Mouse (Mus musculus): ENCODE measurements around the gene Gm21060. TPM values are rescaled to one million over a fixed set of nuclear protein-coding genes. Genes with fewer than 3 reads are reported as not detected.
"Not testable (repeated sequence)": the region's sequence is repeated elsewhere in the genome, so short reads cannot be mapped to it uniquely, and the experiment has no call there.

Gm21060 gene
- total RNA-seq (2015; ENCODE audit: low replicate concordance) (not detected in 2 replicates), total RNA-seq (2017; ENCODE audit: low replicate concordance) (not detected in 2 replicates)

DNA sequence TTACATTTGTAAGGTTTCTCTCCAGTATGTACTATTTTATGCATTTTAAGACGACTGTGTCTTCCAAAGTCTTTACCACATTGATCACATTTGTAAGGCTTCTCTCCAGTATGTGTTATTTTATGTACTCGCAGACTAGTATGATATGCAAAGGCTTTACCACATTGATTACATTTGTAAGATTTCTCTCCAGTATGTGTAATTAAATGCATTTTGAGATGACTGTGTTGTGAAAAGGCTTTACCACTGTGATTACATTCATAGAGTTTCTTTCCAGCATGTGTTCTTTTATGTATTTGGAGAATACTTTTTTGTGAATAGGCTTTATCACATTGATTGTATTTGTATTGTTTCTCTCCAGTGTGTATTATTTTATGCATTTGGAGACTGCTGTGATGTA, at the start of gene Gm21060:
Gm21060 (minus strand) TSS at position 101 of the 400 bp plus-strand sequence.
- no peak for ATAC-seq (replicated peaks; ENCODE audit: low FRiP score, poor library complexity, severe bottlenecking)

DNA sequence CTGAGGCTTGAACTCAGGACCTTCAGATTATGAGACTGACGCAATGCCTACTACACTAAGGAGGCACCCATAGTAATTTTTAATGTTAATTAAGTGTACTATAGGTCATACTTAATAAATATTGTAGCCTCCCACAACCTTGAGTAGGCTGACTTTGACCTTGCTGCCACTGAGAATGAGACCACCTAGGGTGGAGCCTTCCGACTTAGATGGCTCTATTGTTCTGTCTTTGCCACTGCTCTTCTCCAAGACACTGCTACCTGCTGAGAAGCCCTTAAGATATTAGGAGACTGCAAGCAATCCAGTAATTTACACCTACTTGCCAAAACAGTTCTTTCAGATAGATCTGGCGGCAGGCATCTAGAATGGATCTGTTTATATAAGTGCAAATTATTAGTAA, 24.0 kb upstream of the Gm21060 start:
- not testable (repeated sequence) for ATAC-seq (replicated peaks; ENCODE audit: low FRiP score, poor library complexity, severe bottlenecking)

DNA sequence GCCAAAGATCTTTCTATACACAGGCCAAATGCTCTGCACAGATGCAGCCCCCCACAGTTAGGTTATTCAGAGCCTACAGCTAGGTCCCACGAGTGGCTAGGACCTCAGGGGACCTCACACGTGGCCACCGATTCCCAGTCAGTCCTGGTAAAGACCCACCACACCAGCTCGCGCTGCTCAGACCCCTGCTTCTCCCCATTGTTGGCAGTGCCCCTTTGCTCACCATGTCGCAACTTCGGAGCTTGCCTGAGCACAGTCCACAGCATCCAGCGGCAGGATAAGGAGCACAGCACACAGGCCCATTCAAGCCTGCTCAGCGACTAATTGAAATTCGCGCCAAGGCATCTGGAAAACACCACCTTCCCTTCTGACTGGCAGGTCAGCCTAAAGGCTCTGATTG, 16.3 kb upstream of the Gm21060 start:
- ATAC-seq (replicated peaks; ENCODE audit: low FRiP score, poor library complexity, severe bottlenecking) = not testable (repeated sequence)

DNA sequence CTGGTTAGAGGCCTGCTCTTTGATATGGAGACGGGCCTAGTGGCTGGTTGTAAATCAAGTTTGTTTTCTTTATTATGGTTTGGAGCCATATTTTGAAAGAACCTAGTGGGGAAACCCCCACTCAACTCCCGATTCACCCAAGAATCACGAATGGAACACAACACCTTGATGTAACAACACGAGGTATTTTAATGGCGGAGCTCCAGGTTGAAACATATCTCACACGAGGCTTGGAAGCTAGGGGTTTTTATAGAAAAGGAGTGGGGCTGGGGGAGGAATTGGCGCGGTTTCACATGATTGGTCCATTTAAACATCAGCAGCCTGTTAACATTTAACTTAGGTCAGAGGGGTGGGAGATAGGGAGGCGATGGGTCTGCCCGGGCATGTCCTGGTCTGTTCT, 15.5 kb upstream of the Gm21060 start:
- ATAC-seq (replicated peaks; ENCODE audit: low FRiP score, poor library complexity, severe bottlenecking) = not testable (repeated sequence)

DNA sequence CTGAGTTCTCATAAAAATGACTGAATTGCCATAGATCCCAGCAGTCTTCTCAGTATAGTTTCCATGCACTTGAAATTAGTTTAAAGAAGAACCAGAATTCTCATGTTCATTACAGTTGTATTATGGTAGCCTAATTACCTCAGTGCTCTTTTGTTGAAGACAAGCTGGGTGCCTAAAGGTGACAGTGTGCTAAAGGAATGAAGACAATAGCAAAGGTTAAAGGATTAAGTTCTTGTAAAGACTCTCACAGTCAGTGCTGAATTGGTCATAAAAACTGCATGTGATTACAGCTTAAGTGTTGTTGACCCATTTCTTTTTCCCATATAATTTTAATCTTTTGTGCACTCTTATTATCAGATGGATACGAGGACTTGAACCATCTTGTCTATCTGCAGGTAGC, 11.2 kb upstream of the Gm21060 start:
- ATAC-seq (replicated peaks; ENCODE audit: low FRiP score, poor library complexity, severe bottlenecking) = not testable (repeated sequence)

- not testable (repeated sequence) for ATAC-seq (replicated peaks; ENCODE audit: low FRiP score, poor library complexity, severe bottlenecking)
Observed at GRCm38 (mm10) chr19:61285033-61285432, 11.8 kb downstream of the Gm21060 start.

DNA sequence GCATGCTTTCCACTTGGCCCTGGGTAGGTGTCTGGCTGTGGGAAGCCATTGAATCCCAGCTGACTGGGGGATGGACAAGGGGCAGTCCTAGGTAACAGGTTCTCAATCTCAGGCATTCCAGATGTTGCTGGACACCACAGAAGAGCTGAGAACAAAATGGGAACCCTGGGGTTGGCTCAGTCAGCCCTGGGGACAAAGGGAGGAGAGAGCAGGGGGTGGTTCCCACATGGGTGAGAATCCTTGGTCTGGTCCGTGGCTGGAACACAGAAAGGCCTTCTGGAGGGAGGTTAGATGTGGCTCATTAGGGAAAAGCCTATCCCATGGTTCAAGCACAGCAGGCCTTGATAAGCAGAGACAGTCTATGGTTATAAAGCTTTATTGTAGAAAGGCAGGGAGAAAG, 13.3 kb downstream of the Gm21060 start:
- ATAC-seq (replicated peaks; ENCODE audit: low FRiP score, poor library complexity, severe bottlenecking) = no peak

DNA sequence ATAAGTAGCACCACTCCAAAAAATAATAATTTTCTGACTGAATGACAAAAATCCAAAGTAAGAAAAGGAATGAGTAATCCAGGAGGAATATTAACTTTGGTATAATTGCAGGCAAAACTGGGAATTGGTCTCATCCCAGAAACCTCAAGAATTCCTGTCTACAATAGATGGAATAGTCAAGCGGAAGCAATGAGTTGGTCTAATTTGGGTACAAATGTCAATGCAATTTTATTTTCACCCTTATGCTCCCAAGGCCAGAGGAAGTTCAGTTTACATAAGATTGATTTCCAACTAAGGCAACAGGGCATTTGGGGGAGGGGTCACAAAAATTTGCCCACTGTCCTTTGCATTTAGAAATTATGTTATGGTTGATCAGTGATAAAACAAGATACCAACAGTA, 21.4 kb downstream of the Gm21060 start:
- ATAC-seq (replicated peaks; ENCODE audit: low FRiP score, poor library complexity, severe bottlenecking) = no peak

GRCm38 (mm10) chr19:61269141-61269540, 27.7 kb downstream of the Gm21060 start:
- not testable (repeated sequence) for ATAC-seq (replicated peaks; ENCODE audit: low FRiP score, poor library complexity, severe bottlenecking)

GRCm38 (mm10) chr19:61267141-61267540, 29.7 kb downstream of the Gm21060 start:
- no peak for ATAC-seq (replicated peaks; ENCODE audit: low FRiP score, poor library complexity, severe bottlenecking)

GRCm38 (mm10) chr19:61266651-61267050, 30.2 kb downstream of the Gm21060 start:
- no peak for ATAC-seq (replicated peaks; ENCODE audit: low FRiP score, poor library complexity, severe bottlenecking)

- no peak for ATAC-seq (replicated peaks; ENCODE audit: low FRiP score, poor library complexity, severe bottlenecking)
Observed at GRCm38 (mm10) chr19:61266246-61266615, 30.6 kb downstream of the Gm21060 start.

GRCm38 (mm10) chr19:61265349-61266245, 31.3 kb downstream of the Gm21060 start:
- peak; percentile 71 for ATAC-seq (replicated peaks; ENCODE audit: low FRiP score, poor library complexity, severe bottlenecking)

- no peak for ATAC-seq (replicated peaks; ENCODE audit: low FRiP score, poor library complexity, severe bottlenecking)
Observed at GRCm38 (mm10) chr19:61264933-61265332, 31.9 kb downstream of the Gm21060 start.

DNA sequence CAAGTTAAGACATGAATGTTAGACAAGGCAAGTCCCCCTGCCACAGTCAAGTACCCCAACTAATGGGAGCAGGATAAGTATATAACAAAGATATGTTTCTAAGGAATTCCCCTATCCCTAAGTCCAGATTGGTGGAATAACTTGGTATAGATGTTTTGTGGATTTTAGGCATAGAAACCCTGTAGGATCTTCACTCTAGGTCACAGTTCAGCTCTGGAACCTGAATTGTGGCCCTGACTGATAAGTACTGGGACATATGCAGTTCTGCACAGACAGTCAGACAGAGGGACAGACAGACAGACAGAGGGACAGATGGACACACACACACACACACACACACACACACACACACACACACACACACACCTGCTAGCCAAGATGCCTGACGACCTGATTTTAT, 32.6 kb downstream of the Gm21060 start:
- no peak for ATAC-seq (replicated peaks; ENCODE audit: low FRiP score, poor library complexity, severe bottlenecking)

DNA sequence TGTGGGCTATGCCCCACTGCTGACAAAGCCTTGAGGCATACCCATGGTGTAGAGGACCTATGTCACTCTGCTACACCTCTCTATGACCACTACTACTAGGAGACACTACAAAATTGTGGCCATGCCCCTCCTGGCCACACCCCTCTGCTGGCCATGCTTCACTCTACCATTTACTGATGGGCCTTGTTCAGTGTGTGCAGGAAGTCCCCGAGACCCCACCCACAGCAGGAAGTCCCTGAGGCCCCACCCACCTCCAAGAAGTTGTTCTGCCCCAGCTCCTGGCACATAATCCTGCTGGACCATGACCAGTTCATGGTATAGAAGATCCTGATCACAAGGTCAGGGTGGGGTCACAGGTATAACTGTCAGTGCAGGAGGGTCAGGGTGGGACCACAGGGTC, 35.6 kb downstream of the Gm21060 start:
- ATAC-seq (replicated peaks; ENCODE audit: low FRiP score, poor library complexity, severe bottlenecking) = no peak

DNA sequence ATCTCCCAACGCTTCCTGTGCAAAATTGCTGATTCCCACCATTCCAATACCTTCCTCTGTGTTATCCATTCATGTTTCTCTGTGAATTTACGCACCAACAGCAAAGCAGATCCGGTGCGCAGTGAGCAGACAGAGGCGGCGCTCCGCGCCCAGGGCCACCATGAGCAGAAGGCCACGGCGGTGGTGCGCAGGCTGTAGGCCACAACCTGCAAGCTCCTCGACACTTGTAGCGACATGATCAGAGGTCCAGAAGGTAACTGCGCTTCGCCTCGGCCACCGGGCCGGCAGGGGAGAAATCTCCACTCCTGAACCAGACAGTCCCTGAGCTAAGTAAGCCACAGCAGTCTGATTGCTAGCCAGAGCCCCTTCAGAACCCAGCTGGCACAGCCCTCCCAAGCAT, 39.1 kb downstream of the Gm21060 start:
- no peak for ATAC-seq (replicated peaks; ENCODE audit: low FRiP score, poor library complexity, severe bottlenecking)

DNA sequence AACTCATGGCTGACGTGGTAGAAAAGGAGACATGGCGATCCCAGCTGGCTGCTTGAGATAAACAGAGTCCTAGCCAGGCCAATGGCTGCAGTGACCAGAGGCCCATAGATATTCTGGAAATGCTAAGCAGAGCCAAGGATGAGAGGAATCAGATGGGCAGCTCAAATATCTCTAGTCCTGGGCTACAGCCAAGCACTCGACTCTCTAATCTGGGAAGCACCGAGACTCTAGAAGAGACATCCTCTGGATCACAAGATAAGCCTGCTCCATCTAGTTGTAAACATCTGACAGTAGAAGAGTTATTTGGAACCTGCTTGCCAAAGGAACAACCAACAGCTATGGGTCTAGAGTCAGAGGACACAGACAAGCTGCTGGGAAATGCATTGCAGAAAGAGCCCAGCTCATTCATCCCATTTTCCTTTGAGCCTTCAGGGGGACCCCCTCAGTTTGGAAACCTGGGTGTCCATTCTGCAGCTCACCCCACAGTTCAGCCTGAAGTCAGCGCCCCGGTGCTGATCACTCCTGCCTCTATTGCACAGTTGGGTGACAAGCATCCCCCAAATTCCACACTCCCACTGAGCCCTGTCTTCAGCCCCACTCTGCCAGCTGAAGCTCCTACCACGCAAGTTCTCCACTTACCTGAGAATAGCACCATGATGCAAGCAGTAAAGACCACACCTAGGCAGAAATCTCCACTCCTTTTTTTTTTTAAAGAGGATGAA, 40.5 kb downstream of the Gm21060 start:
- ATAC-seq (replicated peaks; ENCODE audit: low FRiP score, poor library complexity, severe bottlenecking) = no peak

DNA sequence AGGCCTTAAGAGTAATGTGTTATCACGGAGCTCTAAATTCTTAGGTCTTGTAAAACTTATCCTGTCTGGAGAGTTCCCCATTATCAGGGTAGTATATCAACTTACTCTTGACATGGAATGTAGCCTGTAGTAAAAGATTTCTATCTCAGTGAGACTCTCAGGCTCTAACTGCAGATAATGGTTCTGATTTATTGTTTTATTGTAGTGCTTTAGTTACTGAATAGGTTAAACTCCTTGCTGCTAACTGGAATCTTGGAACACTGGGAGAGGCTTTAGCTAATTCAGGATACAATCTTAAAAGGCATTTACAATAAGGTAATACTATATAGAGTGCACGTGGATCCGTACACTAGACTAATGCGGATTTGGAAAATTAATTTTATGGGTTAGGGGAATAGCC, 49.5 kb downstream of the Gm21060 start:
- not testable (repeated sequence) for ATAC-seq (replicated peaks; ENCODE audit: low FRiP score, poor library complexity, severe bottlenecking)

All from erythroid progenitor cell, adult 5-6 weeks (primary cell).